Mouse (Mus musculus) adipocyte (in vitro differentiated cells): ENCODE measurements around the gene Cstf1.

Experiments
- DNase-seq: peaks from one replicate; pipeline ENCODE4 v3.0.0-alpha.2; 2016; ENCODE audit warnings: low spot score

Cstf1 gene

GRCm38 (mm10) chr2:172376999-172377515, 6.6 kb downstream of the Cstf1 start:
- no peak for DNase-seq

- DNase-seq: peak; percentile 67
Observed at GRCm38 (mm10) chr2:172378332-172378731, 7.9 kb downstream of the Cstf1 start.

- DNase-seq: no peak
Observed at GRCm38 (mm10) chr2:172380513-172380912, 10.0 kb downstream of the Cstf1 start.

- DNase-seq: no peak
Observed at GRCm38 (mm10) chr2:172381341-172381740, 10.9 kb downstream of the Cstf1 start.

- no peak for DNase-seq
Observed at GRCm38 (mm10) chr2:172381898-172382297, 11.4 kb downstream of the Cstf1 start.

- no peak for DNase-seq
Observed at GRCm38 (mm10) chr2:172384715-172385114, 14.2 kb downstream of the Cstf1 start.

GRCm38 (mm10) chr2:172390341-172390740, 19.9 kb downstream of the Cstf1 start:
- DNase-seq: no peak

- no peak for DNase-seq
Observed at GRCm38 (mm10) chr2:172392041-172392521, 21.6 kb downstream of the Cstf1 start.

- DNase-seq: peak; percentile 50
Observed at GRCm38 (mm10) chr2:172393391-172394051, 23.0 kb downstream of the Cstf1 start, which contains the start of gene Cass4. Gene Cass4 (plus strand): TSS chr2:172393794.

GRCm38 (mm10) chr2:172394052-172394392, 23.5 kb downstream of the Cstf1 start:
- no peak for DNase-seq

- DNase-seq: no peak
Observed at GRCm38 (mm10) chr2:172394671-172395070, 24.2 kb downstream of the Cstf1 start.

GRCm38 (mm10) chr2:172395961-172396360, 25.5 kb downstream of the Cstf1 start:
- DNase-seq: no peak

GRCm38 (mm10) chr2:172399901-172400300, 29.4 kb downstream of the Cstf1 start:
- DNase-seq: no peak

GRCm38 (mm10) chr2:172401116-172401825, 30.8 kb downstream of the Cstf1 start:
- no peak for DNase-seq

GRCm38 (mm10) chr2:172404239-172404638, 33.8 kb downstream of the Cstf1 start:
- no peak for DNase-seq

- DNase-seq: no peak
Observed at GRCm38 (mm10) chr2:172405011-172405410, 34.5 kb downstream of the Cstf1 start.

- DNase-seq: no peak
Observed at GRCm38 (mm10) chr2:172406173-172406572, 35.7 kb downstream of the Cstf1 start.

- no peak for DNase-seq
Observed at GRCm38 (mm10) chr2:172407499-172407898, 37.0 kb downstream of the Cstf1 start.

GRCm38 (mm10) chr2:172410686-172411085, 40.2 kb downstream of the Cstf1 start:
- DNase-seq: no peak

- DNase-seq: no peak
Observed at GRCm38 (mm10) chr2:172411091-172411490, 40.6 kb downstream of the Cstf1 start.

GRCm38 (mm10) chr2:172412454-172412853, 42.0 kb downstream of the Cstf1 start:
- DNase-seq: peak; percentile 19

GRCm38 (mm10) chr2:172413273-172413672, 42.8 kb downstream of the Cstf1 start:
- peak; percentile 68 for DNase-seq

GRCm38 (mm10) chr2:172413894-172414293, 43.4 kb downstream of the Cstf1 start:
- no peak for DNase-seq
